Mouse (Mus musculus) G1E (cell line): ENCODE data around the gene AI661453. TPM values are rescaled to one million over a fixed set of nuclear protein-coding genes. Genes with fewer than 3 reads are reported as not detected.
A peak's percentile ranks its signal among the peaks of the same experiment; 100 is the strongest.

Experiments used
- ATAC-seq: 2 replicates; pipeline ENCODE4 v1.8.0; 2016; ENCODE audit warnings: mild to moderate bottlenecking; ENCODE audit not compliant: insufficient number of reproducible peaks, poor library complexity, low FRiP score, severe bottlenecking; ENCODE audit errors: extremely low read depth
- DNase-seq: peaks from one replicate; pipeline ENCODE4 v3.0.0; 2012; ENCODE audit warnings: low spot score
- H3K27me3 ChIP-seq: 2 replicates; pipeline ENCODE4 v1.6.1; 2012; ENCODE audit warnings: mild to moderate bottlenecking, low read length, inconsistent platforms; ENCODE audit not compliant: insufficient read depth
- H3K36me3 ChIP-seq: replicated peaks from 2 replicates; pipeline ENCODE3; 2012; ENCODE audit warnings: mild to moderate bottlenecking, inconsistent platforms
- H3K4me1 ChIP-seq: 2 replicates; pipeline ENCODE4 v1.6.1; 2012; ENCODE audit warnings: low read depth, low read length, inconsistent platforms, mixed read lengths; ENCODE audit not compliant: insufficient read depth
- H3K4me3 ChIP-seq: 2 replicates; pipeline ENCODE4 v1.5.1; 2012; ENCODE audit warnings: low read depth, mild to moderate bottlenecking, inconsistent platforms, low read length, moderate library complexity, mixed read lengths
- H3K9me3 ChIP-seq: replicated peaks from 2 replicates; pipeline ENCODE4 v1.6.1; 2012; ENCODE audit warnings: inconsistent platforms
- CTCF ChIP-seq: IDR thresholded peaks from 2 replicates; pipeline ENCODE4 v1.5.1; 2012; ENCODE audit warnings: low read depth, low read length, inconsistent platforms, mixed read lengths
- GATA1 ChIP-seq: IDR thresholded peaks from 2 replicates; pipeline ENCODE4 v1.6.1; 2012; ENCODE audit warnings: borderline replicate concordance, low read length, inconsistent platforms, mixed read lengths
- GATA2 ChIP-seq: IDR thresholded peaks from 2 replicates; pipeline ENCODE4 v1.6.1; 2012; ENCODE audit warnings: low read depth, low read length, inconsistent platforms, borderline replicate concordance
- POLR2AphosphoS5 ChIP-seq: IDR thresholded peaks from 2 replicates; pipeline ENCODE4 v1.6.1; 2012; ENCODE audit warnings: low read depth, low read length, inconsistent platforms; ENCODE audit not compliant: insufficient replicate concordance
- TAL1 ChIP-seq: conservative IDR thresholded peaks from 2 replicates; pipeline ENCODE4 v1.6.1; 2012; ENCODE audit warnings: low read depth, low read length, inconsistent platforms, mixed read lengths
- polyA plus RNA-seq: library from polyadenylated mRNA; stranded (reverse); fragments of >175 nt; gene quantifications from 2 replicates; pipeline ENCODE4 v1.2.3, GENCODE M21; 2012
- total RNA-seq, 2 experiments: library from RNA; stranded (forward) in 1 of 2; stranded (reverse) in 1 of 2; fragments of 200-1000 nt in 1 of 2; fragments of >200 nt in 1 of 2; fragmentation: Nextera tagmentation in 1 of 2; gene quantifications; 2 replicates each; pipeline ENCODE4 v1.2.3; 2014 to 2017

AI661453 gene
- total and polyA plus RNA-seq, 3 experiments: under 0.01 to 0.03 TPM; not detected in 1

- Histone ChIP-seq H3K9me3 (no peaks in the 10 kb centered on the region), H3K36me3 (no peaks in the 10 kb centered on the region), H3K27me3 (peaks cover 32% of the 10 kb centered on the region), H3K4me3 (no peak overlapping the region), H3K4me1 (peaks cover 31% of the 10 kb centered on the region)
- ATAC-seq: no peak
- TF ChIP-seq GATA2 (no peak), CTCF (no peak), GATA1 (no peak), POLR2AphosphoS5 (no peak), TAL1 (no peak)
- DNase-seq: no peak
These were observed 16.5 kb downstream of the AI661453 start for GRCm38 (mm10) chr17:47452886-47453285.

GRCm38 (mm10) chr17:47454675-47455074 lies 18.3 kb downstream of the AI661453 start:
- peak; percentile 87 for DNase-seq
- no peaks in the 10 kb centered on the region for H3K9me3 ChIP-seq
- peak; percentile 85; the same call in 1 of the 2 replicates for ATAC-seq
- peak overlapping the region; percentile 59 for H3K4me3 ChIP-seq
- H3K4me1 ChIP-seq: peaks cover 27% of the 10 kb centered on the region
- peaks cover 32% of the 10 kb centered on the region for H3K27me3 ChIP-seq
- H3K36me3 ChIP-seq: no peaks in the 10 kb centered on the region
- TF ChIP-seq GATA2 (no peak), CTCF (no peak), POLR2AphosphoS5 (no peak), GATA1 (no peak), TAL1 (no peak)

GRCm38 (mm10) chr17:47458310-47458709 lies 21.9 kb downstream of the AI661453 start:
- peaks cover 38% of the 10 kb centered on the region for H3K27me3 ChIP-seq
- H3K4me1 ChIP-seq: peaks cover 20% of the 10 kb centered on the region
- no peaks in the 10 kb centered on the region for H3K9me3 ChIP-seq
- no peak for DNase-seq
- no peaks in the 10 kb centered on the region for H3K36me3 ChIP-seq
- TF ChIP-seq TAL1 (no peak), GATA2 (no peak), CTCF (no peak), POLR2AphosphoS5 (no peak), GATA1 (no peak)
- H3K4me3 ChIP-seq: no peak overlapping the region
- ATAC-seq: no peak

GRCm38 (mm10) chr17:47458936-47459335 lies 22.5 kb downstream of the AI661453 start:
- Histone ChIP-seq H3K27me3 (peaks cover 44% of the 10 kb centered on the region), H3K4me1 (peaks cover 17% of the 10 kb centered on the region), H3K4me3 (no peak overlapping the region), H3K36me3 (no peaks in the 10 kb centered on the region), H3K9me3 (no peaks in the 10 kb centered on the region)
- ATAC-seq (no peak), DNase-seq (no peak)
- TF ChIP-seq GATA1 (no peak), CTCF (no peak), TAL1 (no peak), POLR2AphosphoS5 (no peak), GATA2 (no peak)

GRCm38 (mm10) chr17:47459341-47459919 lies 23.0 kb downstream of the AI661453 start:
- TF ChIP-seq GATA2: no peak
- no peak for TF ChIP-seq POLR2AphosphoS5
- TF ChIP-seq GATA1: no peak
- TF ChIP-seq CTCF: no peak
- TF ChIP-seq TAL1: no peak
- Histone ChIP-seq H3K9me3 (no peaks in the 10 kb centered on the region), H3K27me3 (peaks cover 49% of the 10 kb centered on the region), H3K36me3 (no peaks in the 10 kb centered on the region), H3K4me3 (no peak overlapping the region), H3K4me1 (peaks cover 14% of the 10 kb centered on the region)
- DNase-seq: no peak
- no peak for ATAC-seq

- no peaks in the 10 kb centered on the region for H3K36me3 ChIP-seq
- DNase-seq: no peak
- H3K27me3 ChIP-seq: peaks cover 60% of the 10 kb centered on the region
- H3K4me1 ChIP-seq: peaks cover 3% of the 10 kb centered on the region; the same call in 1 of the 2 replicates
- H3K4me3 ChIP-seq: no peak overlapping the region
- H3K9me3 ChIP-seq: no peaks in the 10 kb centered on the region
- no peak for ATAC-seq
- TF ChIP-seq POLR2AphosphoS5 (no peak), GATA1 (no peak), TAL1 (no peak), CTCF (no peak), GATA2 (no peak)
These were observed 25.3 kb downstream of the AI661453 start for GRCm38 (mm10) chr17:47461688-47462087.

GRCm38 (mm10) chr17:47462209-47462608 lies 25.8 kb downstream of the AI661453 start:
- Histone ChIP-seq H3K36me3 (no peaks in the 10 kb centered on the region), H3K4me1 (no peaks in the 10 kb centered on the region), H3K9me3 (no peaks in the 10 kb centered on the region), H3K4me3 (no peak overlapping the region), H3K27me3 (peaks cover 65% of the 10 kb centered on the region)
- no peak for TF ChIP-seq POLR2AphosphoS5
- DNase-seq (no peak), ATAC-seq (no peak)
